Mouse (Mus musculus) small intestine, adult 2 months (tissue): ENCODE measurements around the gene Crtam.

Source experiments
- CTCF ChIP-seq: fragments of 200-500 bp; IDR thresholded peaks from 2 replicates; pipeline ENCODE4 v1.5.1; 2012; ENCODE audit warnings: low read depth, mild to moderate bottlenecking, control low read depth, inconsistent platforms, low read length, moderate library complexity, mixed read lengths; ENCODE audit not compliant: insufficient replicate concordance, insufficient read length; ENCODE audit errors: extremely low read depth
- POLR2A ChIP-seq: fragments of 200-500 bp; IDR thresholded peaks from 2 replicates; pipeline ENCODE4 v1.6.1; 2012; ENCODE audit warnings: low read depth, mild to moderate bottlenecking, control low read depth, inconsistent platforms, low read length, moderate library complexity

DNA sequence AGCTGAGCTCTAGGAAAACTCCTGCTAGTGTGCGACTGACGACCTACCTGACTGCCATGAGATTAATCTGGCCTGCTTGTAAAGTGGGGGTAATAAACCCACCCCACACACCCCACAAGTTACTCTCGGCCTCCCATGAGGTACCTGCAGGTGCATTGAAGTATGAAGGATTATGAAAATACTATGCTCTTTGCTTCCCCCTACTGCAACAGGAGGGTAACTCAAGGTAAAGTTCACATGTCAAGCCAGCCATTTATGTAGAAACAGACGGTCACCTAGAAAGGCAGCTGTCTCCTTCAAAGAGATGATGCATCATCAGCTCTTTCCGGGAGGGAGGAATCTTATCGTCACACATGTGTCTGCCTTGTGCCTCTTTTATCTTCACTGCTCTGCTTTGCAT lies 25.4 kb upstream of the Crtam start:
- TF ChIP-seq POLR2A (no peak), CTCF (no peak)
